Mouse (Mus musculus) embryonic fibroblast, embryonic 13.5 days (primary cell): ENCODE measurements around the gene Mmaa.

ENCODE experiments used
- CTCF ChIP-seq: IDR thresholded peaks from 2 replicates; pipeline ENCODE4 v1.5.1; 2011; ENCODE audit warnings: mild to moderate bottlenecking, control low read depth, low read length, moderate library complexity, borderline replicate concordance; ENCODE audit not compliant: insufficient read depth
- POLR2A ChIP-seq: IDR thresholded peaks from 2 replicates; pipeline ENCODE4 v1.6.1; 2011; ENCODE audit warnings: low read depth, mild to moderate bottlenecking, control low read depth, low read length, moderate library complexity

DNA sequence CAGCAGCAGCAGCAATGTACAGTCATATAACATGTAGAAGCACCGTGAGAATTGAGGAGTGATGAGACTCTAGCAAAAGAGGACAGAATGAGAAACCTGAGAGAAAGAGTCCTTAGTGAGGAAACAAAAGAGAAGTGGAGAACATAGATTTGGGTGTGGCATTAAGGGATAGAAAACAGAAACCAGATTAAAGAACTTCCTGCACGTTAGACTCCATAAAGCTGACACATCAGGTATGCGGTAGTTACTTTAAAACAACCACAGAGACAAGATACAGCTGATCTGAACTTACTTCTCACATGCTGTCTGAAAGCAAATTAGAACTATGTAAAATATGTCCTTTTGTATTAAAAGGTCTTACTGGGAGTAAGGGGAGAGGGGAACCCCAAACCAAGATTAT is 8.3 kb downstream of the Mmaa start:
- TF ChIP-seq CTCF: no peak
- TF ChIP-seq POLR2A: no peak
